Mouse (Mus musculus): Measurements from ENCODE around the gene Sspn. TPM values are rescaled to one million over a fixed set of nuclear protein-coding genes. Genes with fewer than 3 reads are reported as not detected.

Gene Sspn
- total and polyA plus RNA-seq, 3 experiments, result not detected

GRCm38 (mm10) chr6:145934001-145934696, 2.7 kb downstream of the Sspn start:
- Histone ChIP-seq H3K27ac (ENCODE audit: control insufficient read depth, low read depth, low read length) (no peak overlapping the region), H3K4me1 (ENCODE audit: control insufficient read depth in 1 of 2, insufficient read depth in 2 of 2, low read length in 2 of 2) (no peaks in the 10 kb centered on the region), H3K27me3 (ENCODE audit: control insufficient read depth in 1 of 2, insufficient read depth in 2 of 2, low read length in 2 of 2) (no peaks in the 10 kb centered on the region), H3K79me2 (ENCODE audit: control insufficient read depth, insufficient read depth, low read length, poor library complexity) (no peaks in the 10 kb centered on the region), H3K9ac (ENCODE audit: control insufficient read depth, low read depth, low read length, poor library complexity, severe bottlenecking) (no peak overlapping the region), H3K36me3 (ENCODE audit: control insufficient read depth in 1 of 2, insufficient read depth in 2 of 2, low read length in 2 of 2) (no peaks in the 10 kb centered on the region), H3K4me3 (ENCODE audit: control insufficient read depth in 1 of 2, insufficient read depth in 1 of 2, low read depth in 2 of 2, low read length in 2 of 2) (no peak overlapping the region), H3K9me3 (replicated peaks; ENCODE audit: insufficient read depth, low read length) (no peaks in the 10 kb centered on the region)
- DNase-seq (ENCODE audit: low read depth, low spot score), result no peak
- TF ChIP-seq TAL1 (IDR thresholded peaks at IDR 0.05; ENCODE audit: low read length), result no peak
- no peak for TF ChIP-seq ZC3H11A (IDR thresholded peaks at IDR 0.05; ENCODE audit: low read depth, low read length)
- TF ChIP-seq CHD1 (IDR thresholded peaks at IDR 0.05; ENCODE audit: low read depth, low read length), result no peak
- TF ChIP-seq POLR2AphosphoS5 (IDR thresholded peaks at IDR 0.05; ENCODE audit: borderline replicate concordance, low read depth, low read length), result no peak
- TF ChIP-seq NELFE (IDR thresholded peaks at IDR 0.05; ENCODE audit: low read depth, low read length), result no peak
- TF ChIP-seq JUND (IDR thresholded peaks at IDR 0.05; ENCODE audit: low read depth, low read length), result no peak
- TF ChIP-seq MXI1 (IDR thresholded peaks at IDR 0.05; ENCODE audit: low read depth, low read length), result no peak
- no peak for TF ChIP-seq ELF1 (IDR thresholded peaks at IDR 0.05; ENCODE audit: low read depth, low read length)
- TF ChIP-seq GABPA (IDR thresholded peaks at IDR 0.05; ENCODE audit: low read depth, low read length), result no peak
- TF ChIP-seq ETS1 (IDR thresholded peaks at IDR 0.05; ENCODE audit: low read depth, low read length), result no peak
- TF ChIP-seq SMC3 (IDR thresholded peaks at IDR 0.05; ENCODE audit: low read depth, low read length), result no peak
- TF ChIP-seq MEF2A (IDR thresholded peaks at IDR 0.05; ENCODE audit: extremely low read depth, insufficient replicate concordance, low read depth, low read length, poor library complexity, severe bottlenecking), result no peak

GRCm38 (mm10) chr6:145934697-145935240, 3.3 kb downstream of the Sspn start:
- H3K4me1 ChIP-seq (ENCODE audit: control insufficient read depth in 1 of 2, insufficient read depth in 2 of 2, low read length in 2 of 2), result no peaks in the 10 kb centered on the region
- TF ChIP-seq CHD1 (IDR thresholded peaks at IDR 0.05; ENCODE audit: low read depth, low read length) (no peak), MYC (IDR thresholded peaks at IDR 0.05; ENCODE audit: low read depth, low read length) (no peak), TAL1 (IDR thresholded peaks at IDR 0.05; ENCODE audit: low read length) (no peak), ZKSCAN1 (IDR thresholded peaks at IDR 0.05; ENCODE audit: low read depth, low read length) (no peak), MEF2A (IDR thresholded peaks at IDR 0.05; ENCODE audit: extremely low read depth, insufficient replicate concordance, low read depth, low read length, poor library complexity, severe bottlenecking) (no peak), NRF1 (IDR thresholded peaks at IDR 0.05; ENCODE audit: insufficient read depth, low read depth, low read length, poor library complexity, severe bottlenecking) (no peak), CTCF (IDR thresholded peaks at IDR 0.05 in 2 of 3, conservative IDR thresholded peaks at IDR 0.05 in 1 of 3; ENCODE audit: control insufficient read depth in 1 of 3, insufficient read depth in 1 of 3, low read depth in 2 of 3, low read length in 3 of 3, poor library complexity in 1 of 3, severe bottlenecking in 1 of 3) (no peak), ETS1 (IDR thresholded peaks at IDR 0.05; ENCODE audit: low read depth, low read length) (no peak), ZNF384 (IDR thresholded peaks at IDR 0.05; ENCODE audit: low read depth, low read length) (no peak), ELF1 (IDR thresholded peaks at IDR 0.05; ENCODE audit: low read depth, low read length) (no peak), GABPA (IDR thresholded peaks at IDR 0.05; ENCODE audit: low read depth, low read length) (no peak), POLR2A (IDR thresholded peaks at IDR 0.05; ENCODE audit: control insufficient read depth in 1 of 2, insufficient read depth in 1 of 2, low read depth in 1 of 2, low read length in 2 of 2, poor library complexity in 1 of 2) (no peak), MAFK (IDR thresholded peaks at IDR 0.05; ENCODE audit: borderline replicate concordance, low read depth, low read length) (no peak), GATA1 (IDR thresholded peaks at IDR 0.05; ENCODE audit: low read depth, low read length) (no peak), RCOR1 (IDR thresholded peaks at IDR 0.05; ENCODE audit: low read depth, low read length) (no peak), USF1 (IDR thresholded peaks at IDR 0.05; ENCODE audit: low read depth, low read length) (no peak), SIN3A (IDR thresholded peaks at IDR 0.05; ENCODE audit: low read length) (no peak), JUND (IDR thresholded peaks at IDR 0.05; ENCODE audit: low read depth, low read length) (no peak), BHLHE40 (IDR thresholded peaks at IDR 0.05; ENCODE audit: borderline replicate concordance, low read depth, low read length) (no peak)
- H3K27me3 ChIP-seq (ENCODE audit: control insufficient read depth in 1 of 2, insufficient read depth in 2 of 2, low read length in 2 of 2), result no peaks in the 10 kb centered on the region
- H3K4me3 ChIP-seq (ENCODE audit: control insufficient read depth in 1 of 2, insufficient read depth in 1 of 2, low read depth in 2 of 2, low read length in 2 of 2), result no peak overlapping the region
- no peak for DNase-seq (ENCODE audit: low read depth, low spot score)
- H3K36me3 ChIP-seq (ENCODE audit: control insufficient read depth in 1 of 2, insufficient read depth in 2 of 2, low read length in 2 of 2), result no peaks in the 10 kb centered on the region
- H3K9me3 ChIP-seq (replicated peaks; ENCODE audit: insufficient read depth, low read length), result no peaks in the 10 kb centered on the region
- H3K27ac ChIP-seq (ENCODE audit: control insufficient read depth, low read depth, low read length), result no peak overlapping the region
- no peak overlapping the region for H3K9ac ChIP-seq (ENCODE audit: control insufficient read depth, low read depth, low read length, poor library complexity, severe bottlenecking)
- no peaks in the 10 kb centered on the region for H3K79me2 ChIP-seq (ENCODE audit: control insufficient read depth, insufficient read depth, low read length, poor library complexity)

Measured in MEL (cell line).